Mouse (Mus musculus) lung, adult 18-20 months (tissue): ENCODE results near the gene Slc35g3.
A peak's percentile ranks its signal among the peaks of the same experiment; 100 is the strongest.

Source experiments
- DNase-seq, 2 experiments: peaks; one replicate each; pipeline ENCODE4 v3.0.0; 2022; ENCODE audit warnings: mixed read lengths in 2 of 2

Gene Slc35g3

GRCm38 (mm10) chr11:69761868-69762267 is at the start of gene Slc35g3:
Gene Slc35g3, minus strand, starts transcription at chr11:69761968.
- no peak for DNase-seq

GRCm38 (mm10) chr11:69810280-69810679 is 48.5 kb upstream of the Slc35g3 start:
- DNase-seq, result no peak

- no peak for DNase-seq
Measured at GRCm38 (mm10) chr11:69807641-69808040, 45.9 kb upstream of the Slc35g3 start.

- no peak for DNase-seq
Measured at GRCm38 (mm10) chr11:69806378-69806777, 44.6 kb upstream of the Slc35g3 start.

- peak; percentile 85 to 90 for DNase-seq
Measured at GRCm38 (mm10) chr11:69804972-69805909, 43.5 kb upstream of the Slc35g3 start, which contains the start of gene Tmem102. Gene Tmem102, minus strand, starts transcription at chr11:69805624.

- peak; percentile 46 to 55 for DNase-seq
Measured at GRCm38 (mm10) chr11:69804652-69804940, 42.8 kb upstream of the Slc35g3 start.

- DNase-seq, result peak; percentile 79 to 83
Measured at GRCm38 (mm10) chr11:69803786-69804651, 42.3 kb upstream of the Slc35g3 start.

- no peak for DNase-seq
Measured at GRCm38 (mm10) chr11:69803328-69803727, 41.6 kb upstream of the Slc35g3 start.

GRCm38 (mm10) chr11:69802648-69803105 is 40.9 kb upstream of the Slc35g3 start:
- DNase-seq, result peak; percentile 90 to 93

GRCm38 (mm10) chr11:69801379-69801977 is 39.7 kb upstream of the Slc35g3 start, which contains the start of gene Fgf11:
Gene Fgf11, minus strand, starts transcription at chr11:69801857.
- no peak for DNase-seq

GRCm38 (mm10) chr11:69800392-69801197 is 38.8 kb upstream of the Slc35g3 start:
- peak in 1 of 2 experiments; percentile 64 for DNase-seq

- DNase-seq, result no peak
Measured at GRCm38 (mm10) chr11:69800138-69800391, 38.3 kb upstream of the Slc35g3 start.

GRCm38 (mm10) chr11:69799394-69800137 is 37.8 kb upstream of the Slc35g3 start:
- DNase-seq, result no peak

GRCm38 (mm10) chr11:69797924-69798323 is 36.2 kb upstream of the Slc35g3 start:
- DNase-seq, result no peak

GRCm38 (mm10) chr11:69795983-69796435 is 34.2 kb upstream of the Slc35g3 start:
- no peak for DNase-seq

- peak; percentile 98 to 99 for DNase-seq
Measured at GRCm38 (mm10) chr11:69795168-69795982, 33.6 kb upstream of the Slc35g3 start, which contains the start of gene Chrnb1. Gene Chrnb1, minus strand, starts transcription at chr11:69795943.

- DNase-seq, result no peak
Measured at GRCm38 (mm10) chr11:69793429-69793828, 31.7 kb upstream of the Slc35g3 start.

GRCm38 (mm10) chr11:69791420-69791819 is 29.7 kb upstream of the Slc35g3 start:
- no peak for DNase-seq

GRCm38 (mm10) chr11:69789431-69789830 is 27.7 kb upstream of the Slc35g3 start:
- no peak for DNase-seq

GRCm38 (mm10) chr11:69787306-69787705 is 25.5 kb upstream of the Slc35g3 start:
- DNase-seq, result no peak
